Mouse (Mus musculus) limb, embryonic 12.5 days (tissue): ENCODE results near the gene Cerk. TPM values are rescaled to one million over a fixed set of nuclear protein-coding genes. Genes with fewer than 3 reads are reported as not detected.

ENCODE experiments used
- ATAC-seq: fragments of 200-750 bp; cut with Nextera tagmentation; 2 replicates; pipeline ENCODE4 v1.8.0; 2017; ENCODE audit warnings: low read depth, moderate TSS enrichment; ENCODE audit not compliant: insufficient number of reproducible peaks, insufficient read depth, low FRiP score, low TSS enrichment
- H3K27ac ChIP-seq: fragments of 300-500 bp; sonication (generic); 2 replicates; pipeline ENCODE4 v1.5.1; 2016; ENCODE audit warnings: mild to moderate bottlenecking, moderate library complexity
- H3K27me3 ChIP-seq: fragments of 300-500 bp; sonication (generic); 2 replicates; pipeline ENCODE4 v1.6.1; 2016; ENCODE audit warnings: mild to moderate bottlenecking, moderate library complexity
- H3K36me3 ChIP-seq: fragments of 300-500 bp; sonication (generic); 2 replicates; pipeline ENCODE4 v1.6.1; 2016; ENCODE audit warnings: mild to moderate bottlenecking, moderate library complexity
- H3K4me1 ChIP-seq: fragments of 300-500 bp; sonication (generic); replicated peaks from 2 replicates; pipeline ENCODE4 v1.6.1; 2016
- H3K4me2 ChIP-seq: fragments of 300-500 bp; sonication (generic); 2 replicates; pipeline ENCODE4 v1.6.1; 2016; ENCODE audit warnings: mild to moderate bottlenecking, moderate library complexity
- H3K4me3 ChIP-seq: fragments of 300-500 bp; sonication (generic); replicated peaks from 2 replicates; pipeline ENCODE4 v1.5.1; 2016; ENCODE audit warnings: mild to moderate bottlenecking
- H3K9ac ChIP-seq: fragments of 300-500 bp; sonication (generic); replicated peaks from 2 replicates; pipeline ENCODE4 v1.6.1; 2016; ENCODE audit warnings: mild to moderate bottlenecking, moderate library complexity
- H3K9me3 ChIP-seq: fragments of 300-500 bp; sonication (generic); 2 replicates; pipeline ENCODE4 v1.6.1; 2016; ENCODE audit warnings: mild to moderate bottlenecking, moderate library complexity
- WGBS: fragments of 180-500 bp; shearing (Covaris S2); methylation state at CpG from one replicate; pipeline ENCODE4 v1.1.7; 2016; 5-methylcytosine and 5-hydroxymethylcytosine counted together
- polyA plus RNA-seq: library from polyadenylated mRNA; unstranded; fragments of >200 nt; fragmentation: Nextera tagmentation; extraction: Ambion mirVana; gene quantifications from 2 replicates; pipeline ENCODE4 v1.2.1, GENCODE M21; 2016

Gene Cerk
- polyA plus RNA-seq, 1 experiment from 2014 or later, result 21.5 TPM

GRCm38 (mm10) chr15:86159093-86159492, 26.8 kb downstream of the Cerk start:
- Histone ChIP-seq H3K4me3 (no peak overlapping the region), H3K27me3 (no peaks in the 10 kb centered on the region), H3K9ac (no peak overlapping the region), H3K4me1 (no peaks in the 10 kb centered on the region), H3K4me2 (no peak overlapping the region), H3K27ac (no peak overlapping the region), H3K36me3 (peaks cover 59% of the 10 kb centered on the region), H3K9me3 (0 out of 2 replicates have a peak, but pooled peaks cover 2% of the 10 kb centered on the region)
- no peak for ATAC-seq
- 83% methylated on average over 16 of the region's 16 CpGs for WGBS

GRCm38 (mm10) chr15:86156492-86156891, 29.4 kb downstream of the Cerk start:
- no peak for ATAC-seq
- WGBS, result 82% methylated on average over 5 of the region's 5 CpGs
- H3K36me3 ChIP-seq, result peaks cover 62% of the 10 kb centered on the region

GRCm38 (mm10) chr15:86153481-86153960, 32.4 kb downstream of the Cerk start:
- Histone ChIP-seq H3K4me3 (no peak overlapping the region), H3K9me3 (no peaks in the 10 kb centered on the region), H3K4me2 (no peak overlapping the region), H3K36me3 (peaks cover 77% of the 10 kb centered on the region), H3K27ac (no peak overlapping the region), H3K27me3 (no peaks in the 10 kb centered on the region), H3K4me1 (no peaks in the 10 kb centered on the region), H3K9ac (no peak overlapping the region)
- no peak for ATAC-seq
- WGBS, result 87% methylated on average over 12 of the region's 12 CpGs

More at GRCm38 (mm10) chr15:86156492-86156891, 29.4 kb downstream of the Cerk start:
- no peak overlapping the region for H3K27ac ChIP-seq
- no peaks in the 10 kb centered on the region for H3K4me1 ChIP-seq
- H3K4me2 ChIP-seq, result no peak overlapping the region
- H3K27me3 ChIP-seq, result no peaks in the 10 kb centered on the region
- H3K9me3 ChIP-seq, result no peaks in the 10 kb centered on the region
- no peak overlapping the region for H3K4me3 ChIP-seq
- H3K9ac ChIP-seq, result no peak overlapping the region

- WGBS, result 80% methylated on average over 4 of the region's 4 CpGs
- H3K4me1 ChIP-seq, result no peaks in the 10 kb centered on the region
- ATAC-seq, result no peak
- no peak overlapping the region for H3K4me3 ChIP-seq
- H3K36me3 ChIP-seq, result peaks cover 85% of the 10 kb centered on the region
- no peak overlapping the region for H3K27ac ChIP-seq
- H3K4me2 ChIP-seq, result no peak overlapping the region
- H3K9ac ChIP-seq, result no peak overlapping the region
- H3K9me3 ChIP-seq, result no peaks in the 10 kb centered on the region
- no peaks in the 10 kb centered on the region for H3K27me3 ChIP-seq
Observed at GRCm38 (mm10) chr15:86150593-86150992, 35.3 kb downstream of the Cerk start.

GRCm38 (mm10) chr15:86146922-86147321, 39.0 kb downstream of the Cerk start:
- ATAC-seq, result no peak
- Histone ChIP-seq H3K9ac (no peak overlapping the region), H3K4me1 (no peaks in the 10 kb centered on the region), H3K4me2 (no peak overlapping the region), H3K27me3 (no peaks in the 10 kb centered on the region), H3K4me3 (no peak overlapping the region), H3K9me3 (no peaks in the 10 kb centered on the region), H3K36me3 (peaks cover 85% of the 10 kb centered on the region), H3K27ac (no peak overlapping the region)
- WGBS, result 88% methylated on average over 8 of the region's 8 CpGs

- Histone ChIP-seq H3K4me2 (no peak overlapping the region), H3K36me3 (peaks cover 87% of the 10 kb centered on the region), H3K4me1 (no peaks in the 10 kb centered on the region), H3K27me3 (no peaks in the 10 kb centered on the region), H3K9ac (no peak overlapping the region), H3K27ac (no peak overlapping the region), H3K9me3 (no peaks in the 10 kb centered on the region), H3K4me3 (no peak overlapping the region)
- 88% methylated on average over 7 of the region's 7 CpGs for WGBS
- ATAC-seq, result no peak
Observed at GRCm38 (mm10) chr15:86145046-86145445, 40.9 kb downstream of the Cerk start.

GRCm38 (mm10) chr15:86144577-86144976, 41.4 kb downstream of the Cerk start:
- peaks cover 83% of the 10 kb centered on the region for H3K36me3 ChIP-seq
- no peaks in the 10 kb centered on the region for H3K9me3 ChIP-seq
- H3K4me3 ChIP-seq, result no peak overlapping the region
- ATAC-seq, result no peak
- no peak overlapping the region for H3K4me2 ChIP-seq
- H3K9ac ChIP-seq, result no peak overlapping the region
- 79% methylated on average over 7 of the region's 7 CpGs for WGBS
- H3K27ac ChIP-seq, result no peak overlapping the region
- H3K4me1 ChIP-seq, result no peaks in the 10 kb centered on the region
- no peaks in the 10 kb centered on the region for H3K27me3 ChIP-seq

- H3K9me3 ChIP-seq, result no peaks in the 10 kb centered on the region
- no peak overlapping the region for H3K4me3 ChIP-seq
- H3K4me1 ChIP-seq, result no peaks in the 10 kb centered on the region
- 34% methylated on average over 10 of the region's 10 CpGs for WGBS
- no peaks in the 10 kb centered on the region for H3K27me3 ChIP-seq
- ATAC-seq, result no peak
- H3K4me2 ChIP-seq, result no peak overlapping the region
- H3K36me3 ChIP-seq, result peaks cover 62% of the 10 kb centered on the region
- no peak overlapping the region for H3K9ac ChIP-seq
- H3K27ac ChIP-seq, result no peak overlapping the region
Observed at GRCm38 (mm10) chr15:86140323-86140722, 45.6 kb downstream of the Cerk start.

- no peaks in the 10 kb centered on the region for H3K27me3 ChIP-seq
- no peak overlapping the region for H3K4me3 ChIP-seq
- no peaks in the 10 kb centered on the region for H3K9me3 ChIP-seq
- H3K9ac ChIP-seq, result no peak overlapping the region
- H3K4me1 ChIP-seq, result no peaks in the 10 kb centered on the region
- 71% methylated on average over 4 of the region's 4 CpGs for WGBS
- no peak overlapping the region for H3K4me2 ChIP-seq
- H3K36me3 ChIP-seq, result peaks cover 64% of the 10 kb centered on the region
- ATAC-seq, result no peak
- no peak overlapping the region for H3K27ac ChIP-seq
Observed at GRCm38 (mm10) chr15:86137638-86138037, 48.3 kb downstream of the Cerk start.

GRCm38 (mm10) chr15:86134941-86135783, 50.8 kb downstream of the Cerk start:
- H3K27me3 ChIP-seq, result no peaks in the 10 kb centered on the region
- 0 out of 2 replicates have a peak, but pooled peaks have one; percentile 33 for ATAC-seq
- 49% methylated on average over 18 of the region's 18 CpGs for WGBS
- H3K9me3 ChIP-seq, result no peaks in the 10 kb centered on the region
- no peak overlapping the region for H3K4me2 ChIP-seq
- no peak overlapping the region for H3K4me3 ChIP-seq
- no peak overlapping the region for H3K27ac ChIP-seq
- no peaks in the 10 kb centered on the region for H3K4me1 ChIP-seq
- no peak overlapping the region for H3K9ac ChIP-seq
- peaks cover 64% of the 10 kb centered on the region for H3K36me3 ChIP-seq

GRCm38 (mm10) chr15:86130657-86131056, 55.3 kb downstream of the Cerk start:
- Histone ChIP-seq H3K27ac (no peak overlapping the region), H3K9me3 (no peaks in the 10 kb centered on the region), H3K9ac (no peak overlapping the region), H3K4me2 (no peak overlapping the region), H3K27me3 (no peaks in the 10 kb centered on the region), H3K4me3 (no peak overlapping the region), H3K4me1 (no peaks in the 10 kb centered on the region), H3K36me3 (peaks cover 87% of the 10 kb centered on the region)
- WGBS, result 94% methylated on average over 10 of the region's 10 CpGs
- ATAC-seq, result no peak
